Mouse (Mus musculus) right cerebral cortex, postnatal 36 days (tissue): ENCODE data around the gene Eid2b.

ENCODE experiments used
- DNase-seq, 2 experiments: peaks; one replicate each; pipeline ENCODE4 v3.0.0; 2022; ENCODE audit warnings: low spot score in 2 of 2, mixed read lengths in 1 of 2

Gene Eid2b

GRCm38 (mm10) chr7:28301616-28302433 is 24.3 kb downstream of the Eid2b start, which contains the start of gene Dll3:
Gene Dll3 (minus strand): TSS chr7:28302238.
- no peak for DNase-seq

GRCm38 (mm10) chr7:28305641-28306040 is 28.1 kb downstream of the Eid2b start:
- DNase-seq, result no peak

- no peak for DNase-seq
These were observed 28.7 kb downstream of the Eid2b start for GRCm38 (mm10) chr7:28306216-28306615.

- DNase-seq, result no peak
These were observed 32.2 kb downstream of the Eid2b start for GRCm38 (mm10) chr7:28309737-28310136.

- no peak for DNase-seq
These were observed 33.8 kb downstream of the Eid2b start for GRCm38 (mm10) chr7:28311151-28311925.

- DNase-seq, result peak; percentile 96 to 97
These were observed 34.5 kb downstream of the Eid2b start, which contains the start of gene Timm50 for GRCm38 (mm10) chr7:28311926-28312543. Gene Timm50 (minus strand): TSS chr7:28312072.

- no peak for DNase-seq
These were observed 40.5 kb downstream of the Eid2b start for GRCm38 (mm10) chr7:28318036-28318435.

GRCm38 (mm10) chr7:28318714-28319113 is 41.2 kb downstream of the Eid2b start:
- DNase-seq, result no peak

- no peak for DNase-seq
These were observed 44.6 kb downstream of the Eid2b start for GRCm38 (mm10) chr7:28321974-28322720.

- DNase-seq, result no peak
These were observed 47.8 kb downstream of the Eid2b start for GRCm38 (mm10) chr7:28325293-28325692.

GRCm38 (mm10) chr7:28326457-28326856 is 48.9 kb downstream of the Eid2b start:
- DNase-seq, result no peak

- DNase-seq, result no peak
These were observed 50.7 kb downstream of the Eid2b start for GRCm38 (mm10) chr7:28328260-28328659.
